Mouse (Mus musculus) layer of hippocampus, adult 18-20 months (tissue): ENCODE data around the gene Tmem265. TPM values are rescaled to one million over a fixed set of nuclear protein-coding genes. Genes with fewer than 3 reads are reported as not detected.

Experiments
- total RNA-seq, 2 experiments: library from RNA; stranded (reverse); gene quantifications; 2 replicates each; pipeline ENCODE4 v1.2.3; 2021

The Tmem265 gene
- total RNA-seq, 2 experiments from 2014 or later = 1.6 TPM; not detected in 1

Other genes starting within 250 kb of the Tmem265 start
- 10 to 100 TPM; 11.3 to 13.6 TPM for gene Zfp768, start 215.8 kb upstream of the Tmem265 start, total RNA-seq
- 1 to 10 TPM; 6.3 to 7.5 TPM for gene Zfp747, start 185.3 kb upstream of the Tmem265 start, total RNA-seq
- gene 9130019O22Rik, start 174.2 kb upstream of the Tmem265 start, total RNA-seq = 1 to 10 TPM; 3.4 to 3.5 TPM
- gene E430018J23Rik, start 167.8 kb upstream of the Tmem265 start, total RNA-seq = 1 to 10 TPM; 6.0 to 7.9 TPM
- 1 to 10 TPM; 3.8 to 3.9 TPM for gene Zfp764, start 154.6 kb upstream of the Tmem265 start, total RNA-seq
- gene Zfp688, start 139.3 kb upstream of the Tmem265 start, total RNA-seq = 10 to 100 TPM; 14.7 to 15.5 TPM
- 1 to 10 TPM; 6.0 to 6.5 TPM for gene Zfp689, start 112.2 kb upstream of the Tmem265 start, total RNA-seq
- 10 to 100 TPM; 27.4 to 30.4 TPM for gene Prr14, start 101.8 kb upstream of the Tmem265 start, total RNA-seq
- gene Fbrs, start 82.2 kb upstream of the Tmem265 start, total RNA-seq = 10 to 100 TPM; 55.7 to 58.5 TPM
- gene Srcap, start 49.4 kb upstream of the Tmem265 start, total RNA-seq = 100 to 1,000 TPM; 103 to 108 TPM
- gene Gm42715, start 41.8 kb upstream of the Tmem265 start, total RNA-seq = 1 to 10 TPM; 7.6 to 9.2 TPM
- gene Phkg2, start 11.9 kb downstream of the Tmem265 start, total RNA-seq = 10 to 100 TPM; 76.7 to 80.5 TPM
- 10 to 100 TPM in 1 of 2 experiments, 1 to 10 TPM in 1; 9.5 to 10.4 TPM for gene Ccdc189, start 27.2 kb downstream of the Tmem265 start, total RNA-seq
- gene Rnf40, start 27.4 kb downstream of the Tmem265 start, total RNA-seq = 10 to 100 TPM; 67.4 to 67.9 TPM
- 10 to 100 TPM; 20.1 to 21.6 TPM for gene Zfp629, start 54.4 kb downstream of the Tmem265 start, total RNA-seq
- gene Bcl7c, start 147.5 kb downstream of the Tmem265 start, total RNA-seq = 10 to 100 TPM; 34.4 to 34.6 TPM
- 1 to 10 TPM; 3.5 to 4.6 TPM for gene Ctf1, start 151.3 kb downstream of the Tmem265 start, total RNA-seq
- not detected for gene Ctf2, start 170.8 kb downstream of the Tmem265 start, total RNA-seq
- 10 to 100 TPM; 59.2 to 59.7 TPM for gene Fbxl19, start 183.2 kb downstream of the Tmem265 start, total RNA-seq
- 10 to 100 TPM; 25.9 to 29.3 TPM for gene Orai3, start 208.4 kb downstream of the Tmem265 start, total RNA-seq
- 10 to 100 TPM; 35.4 to 44.6 TPM for gene Setd1a, start 215.3 kb downstream of the Tmem265 start, total RNA-seq
- 1 to 10 TPM; 4.1 to 5.2 TPM for gene Gm49388, start 224.2 kb downstream of the Tmem265 start, total RNA-seq
- 1 to 10 TPM; 6.3 to 7.8 TPM for gene Hsd3b7, start 239.2 kb downstream of the Tmem265 start, total RNA-seq